In the genomic region with DNA sequence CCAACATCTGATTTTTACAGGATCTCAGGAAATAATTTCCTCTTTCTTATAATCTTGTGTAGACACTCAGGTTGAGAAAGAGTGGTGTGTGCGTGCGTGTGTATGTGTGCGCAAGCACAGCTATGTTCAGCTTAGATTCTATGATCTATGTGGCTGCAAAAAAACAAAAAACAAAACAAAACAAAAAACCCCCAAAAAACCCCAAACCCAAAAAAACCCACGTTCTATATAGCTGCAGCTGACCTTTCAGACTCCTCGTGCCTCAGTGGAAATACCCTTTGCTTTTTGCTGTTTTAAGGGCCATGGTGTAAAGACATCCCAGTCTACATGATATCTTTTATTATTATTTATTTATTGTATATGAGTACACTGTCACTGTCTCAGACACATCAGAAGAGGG, we compare ENCODE assay signal across 19 mouse cellular contexts. TPM values are rescaled to one million over a fixed set of nuclear protein-coding genes. Genes with fewer than 3 reads are reported as not detected.
"Had no signal": no experiment of that assay in that cellular context is flagged by ENCODE, and none has a peak within 500 bp of the region (broad histone marks: within the 10 kb centered on the region; RNA-seq: fewer than 3 reads in every experiment).

No protein-coding gene starts in this region.

- H3K9me3 ChIP-seq: midbrain, embryonic 10.5 days; midbrain, embryonic 12.5 days; neural tube, embryonic 13.5 days; neural tube, embryonic 15.5 days had no signal

- H3K4me2 ChIP-seq: lung, embryonic 14.5 days; midbrain, embryonic 12.5 days; neural tube, embryonic 13.5 days; neural tube, embryonic 15.5 days had no signal

- H3K36me3 ChIP-seq: midbrain, embryonic 10.5 days; midbrain, embryonic 12.5 days; neural tube, embryonic 13.5 days; neural tube, embryonic 15.5 days had no signal

- DNase-seq: lung, embryonic 14.5 days; lung, postnatal 10 days; lung, postnatal 4 days; midbrain, embryonic 14.5 days; retina, postnatal 1 day; right cerebral cortex, adult 18-20 months; right cerebral cortex, postnatal 25 days; right cerebral cortex, postnatal 4 days; spleen, adult 18-20 months; thymus, adult 18-20 months; thymus, postnatal 14 days; thymus, postnatal 36 days had no signal

- H3K27me3 ChIP-seq: midbrain, embryonic 12.5 days; neural tube, embryonic 13.5 days; neural tube, embryonic 15.5 days had no signal

- ATAC-seq: midbrain, embryonic 16.5 days had no signal

- H3K27ac ChIP-seq: midbrain, embryonic 10.5 days; midbrain, embryonic 12.5 days; neural tube, embryonic 13.5 days; neural tube, embryonic 15.5 days had no signal

- H3K4me3 ChIP-seq: midbrain, embryonic 10.5 days; midbrain, embryonic 12.5 days; myocyte; neural tube, embryonic 13.5 days; neural tube, embryonic 15.5 days had no signal

- H3K9ac ChIP-seq: lung, embryonic 14.5 days; midbrain, embryonic 12.5 days; neural tube, embryonic 13.5 days; neural tube, embryonic 15.5 days had no signal

RNA-seq across cellular contexts. Expression of gene Cdcp1, which starts 25.4 kb away (rescaled TPM):
- total RNA-seq: megakaryocyte, adult 5-6 weeks had no signal
- polyA plus RNA-seq: midbrain, embryonic 14.5 days; myocyte had no signal
